Mouse (Mus musculus) right cerebral cortex, postnatal 25 days (tissue): ENCODE data around the gene Lig4.

Experiments
- DNase-seq: peaks from one replicate; pipeline ENCODE4 v3.0.0; 2022

The Lig4 gene

DNA sequence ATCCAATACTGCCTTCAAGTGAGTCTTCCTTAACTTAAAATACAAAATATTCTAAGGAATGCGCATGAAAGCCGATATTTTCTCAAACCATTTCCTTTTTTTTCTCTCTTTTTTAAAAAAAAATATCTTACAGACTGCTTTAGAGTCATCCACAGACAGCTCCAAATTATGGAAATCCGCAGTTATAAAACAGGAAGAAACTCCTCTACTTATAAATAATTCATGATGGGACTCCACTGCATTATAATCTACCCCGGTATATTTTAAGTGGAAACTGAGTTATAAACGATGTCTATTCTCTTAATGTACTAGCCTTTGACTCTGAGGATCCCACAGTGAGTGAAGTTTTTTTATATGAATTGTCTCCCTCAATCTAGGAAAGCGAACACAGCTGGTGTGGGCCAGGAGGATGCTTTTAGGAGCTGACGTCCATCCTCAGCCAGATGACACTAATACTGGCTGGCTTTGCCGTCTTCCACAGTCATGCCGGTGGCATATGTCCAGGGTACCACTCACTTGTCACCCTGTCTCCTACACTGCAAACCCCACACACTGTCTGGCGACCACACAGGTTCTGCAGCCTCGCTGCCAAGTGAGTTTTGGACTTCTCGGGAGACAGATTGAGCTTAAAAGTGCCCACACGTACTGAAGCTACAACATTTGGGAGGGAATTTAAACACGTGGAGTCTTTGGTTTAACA is 47.6 kb downstream of the Lig4 start:
- peak; percentile 77 for DNase-seq
